Mouse (Mus musculus) liver, embryonic 14.5 days (tissue): ENCODE measurements around the gene Ppp1r15a.

Experiments used
- CTCF ChIP-seq: IDR thresholded peaks from 2 replicates; pipeline ENCODE4 v1.5.1; 2016; ENCODE audit warnings: antibody characterized with exemption, low read depth, control low read depth
- EP300 ChIP-seq: IDR thresholded peaks from 2 replicates; pipeline ENCODE4 v1.6.1; 2016; ENCODE audit warnings: antibody characterized with exemption, low read depth

GRCm38 (mm10) chr7:45537602-45538001 lies 11.5 kb upstream of the Ppp1r15a start:
- no peak for TF ChIP-seq CTCF
- TF ChIP-seq EP300 = no peak
